Mouse (Mus musculus) layer of hippocampus, postnatal 25 days (tissue): ENCODE results near the gene Dis3. TPM values are rescaled to one million over a fixed set of nuclear protein-coding genes. Genes with fewer than 3 reads are reported as not detected.

ENCODE experiments used
- DNase-seq, 2 experiments: peaks; one replicate each; pipeline ENCODE4 v3.0.0; 2022; ENCODE audit warnings: mixed read lengths in 2 of 2, low spot score in 1 of 2; ENCODE audit errors: extremely low spot score in 1 of 2
- total RNA-seq, 2 experiments: library from RNA; stranded (reverse); gene quantifications; 2 replicates each; pipeline ENCODE4 v1.2.3; 2021

Gene Dis3
- 10 to 100 TPM; 15.9 to 17.7 TPM for total RNA-seq

DNA sequence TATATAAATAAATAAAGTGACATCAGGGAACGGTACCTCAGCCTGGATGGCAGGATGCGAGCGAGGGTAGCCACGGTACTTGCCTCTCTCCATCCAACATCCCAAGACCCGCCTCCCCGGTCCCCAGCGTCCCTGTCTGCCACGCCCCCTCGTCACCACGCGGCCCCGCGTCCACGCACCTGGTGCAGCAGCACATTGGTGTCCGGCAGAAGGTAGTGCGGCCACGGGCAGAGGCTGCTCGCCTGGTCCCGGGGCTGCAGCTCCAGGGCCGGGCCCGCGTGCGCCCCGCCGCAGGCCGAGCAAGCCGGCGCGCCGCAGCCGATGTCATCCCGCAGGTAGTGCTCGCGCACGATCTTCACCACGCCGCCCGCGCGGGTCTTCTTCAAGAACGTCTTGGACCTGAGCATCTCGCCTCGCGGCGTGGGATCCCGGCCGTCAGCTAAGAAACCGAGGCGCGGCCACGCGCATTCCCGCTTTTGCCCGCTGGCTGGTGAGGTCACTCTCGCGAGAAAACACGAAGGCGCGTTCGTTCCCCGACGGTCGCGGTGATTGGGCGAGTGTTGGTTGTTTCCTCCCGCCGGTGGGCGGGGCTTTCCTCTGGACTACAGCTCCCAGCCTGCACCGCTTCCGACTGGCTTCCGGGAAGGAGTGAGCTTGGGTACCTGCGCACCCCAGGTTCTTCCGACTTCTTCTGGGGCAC, at the start of gene Dis3, which contains the start of gene Pibf1:
Gene Dis3 (minus strand): TSS at position 504 of the 700 bp plus-strand sequence.
Gene Pibf1 (plus strand): TSS at position 158 of the 700 bp plus-strand sequence.
- peak; percentile 96 to 97 for DNase-seq

DNA sequence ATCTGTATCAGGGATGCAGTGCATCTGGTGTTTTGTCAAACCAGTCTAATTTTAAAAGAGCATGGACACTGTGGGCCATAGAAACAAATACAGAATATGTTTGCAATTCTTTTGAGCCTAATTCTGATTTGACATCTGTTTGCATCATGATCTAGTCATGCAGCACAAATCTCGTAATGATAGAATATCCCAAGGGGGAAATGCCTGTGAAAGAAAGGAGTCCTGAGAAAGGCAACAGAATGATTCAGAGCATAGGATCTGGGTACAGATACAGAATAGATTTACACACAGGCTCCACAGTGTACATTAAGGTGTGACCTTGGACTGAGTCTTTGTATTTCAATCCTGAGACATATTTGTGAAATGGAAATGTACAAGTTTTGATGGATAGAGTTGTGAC, 47.3 kb upstream of the Dis3 start:
- DNase-seq = no peak

DNA sequence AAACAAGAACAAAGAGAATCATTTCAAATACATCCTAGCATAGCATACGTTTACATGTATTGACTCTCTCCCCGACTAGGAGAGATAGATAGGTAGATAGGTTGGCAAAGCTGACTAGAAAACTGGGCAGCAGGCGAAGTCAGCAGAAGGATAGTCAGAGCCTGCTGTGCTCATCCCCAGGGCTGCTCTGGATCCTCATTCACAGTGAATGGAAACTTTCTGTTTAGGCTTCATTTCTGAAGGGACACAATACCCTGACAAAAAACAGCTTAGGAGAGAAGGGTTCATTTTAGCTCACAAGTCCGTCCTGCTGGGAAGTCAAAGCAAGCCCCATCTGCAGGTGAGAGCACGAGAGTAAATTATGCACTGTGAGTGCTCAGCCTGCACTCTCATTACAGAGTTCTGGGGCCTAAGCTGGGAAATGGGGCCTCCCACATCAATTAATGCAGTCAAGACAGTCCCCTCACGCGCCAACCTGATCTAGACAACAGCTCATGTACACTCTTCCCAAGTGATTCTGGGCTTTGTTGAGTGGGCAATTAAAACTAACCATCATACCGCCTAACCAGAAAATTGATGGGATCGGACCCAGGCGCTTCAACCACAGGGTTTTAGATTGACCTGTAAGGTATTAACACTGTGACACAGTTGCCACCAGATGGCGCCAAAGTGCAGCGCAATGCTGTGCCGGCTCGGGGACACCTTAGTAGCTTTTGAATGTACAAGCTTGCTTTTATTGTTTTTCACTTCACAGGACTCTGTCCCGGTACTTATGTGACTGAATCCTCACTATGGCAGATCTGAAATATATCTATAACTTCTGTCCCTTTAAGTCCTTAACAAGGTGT, 42.4 kb upstream of the Dis3 start:
- peak; percentile 71 to 96 for DNase-seq

DNA sequence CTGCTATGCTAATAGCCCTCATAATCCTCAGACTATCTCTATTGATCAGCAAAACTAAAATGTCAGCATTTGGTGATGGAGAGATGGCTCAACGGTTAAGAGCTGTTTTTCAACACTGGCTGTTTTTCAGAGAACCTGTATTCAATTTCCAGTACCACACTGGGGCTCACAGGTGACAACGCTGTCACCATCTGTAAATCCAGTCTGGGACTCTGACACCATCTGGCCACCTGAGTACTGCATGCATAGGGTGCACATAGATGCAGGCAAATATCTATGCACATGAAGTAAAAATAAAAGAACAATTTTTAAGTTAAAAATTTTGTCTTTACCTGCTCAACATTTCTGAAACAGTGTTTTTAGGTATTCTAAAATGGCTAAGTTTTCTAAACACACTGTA, 40.5 kb upstream of the Dis3 start:
- no peak for DNase-seq

DNA sequence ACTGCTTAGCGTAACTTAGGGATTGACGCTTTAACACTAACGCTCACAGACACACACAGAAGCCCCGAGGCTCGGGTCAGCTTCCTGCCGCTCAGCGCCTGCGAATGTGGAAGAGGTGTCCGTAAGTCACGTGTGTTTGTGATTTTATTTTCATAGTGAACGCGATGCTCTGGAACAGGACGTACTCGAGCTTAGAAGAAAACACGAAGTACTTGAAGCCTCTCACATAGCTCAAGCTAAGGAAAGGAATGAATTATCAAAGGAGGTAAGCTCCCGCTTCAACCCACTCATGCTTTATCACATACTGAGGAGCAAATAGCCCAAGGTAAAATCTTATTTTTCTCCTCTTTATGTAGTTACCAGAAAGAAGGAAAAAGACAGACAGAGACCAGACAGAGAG, 36.7 kb upstream of the Dis3 start:
- DNase-seq = no peak

DNA sequence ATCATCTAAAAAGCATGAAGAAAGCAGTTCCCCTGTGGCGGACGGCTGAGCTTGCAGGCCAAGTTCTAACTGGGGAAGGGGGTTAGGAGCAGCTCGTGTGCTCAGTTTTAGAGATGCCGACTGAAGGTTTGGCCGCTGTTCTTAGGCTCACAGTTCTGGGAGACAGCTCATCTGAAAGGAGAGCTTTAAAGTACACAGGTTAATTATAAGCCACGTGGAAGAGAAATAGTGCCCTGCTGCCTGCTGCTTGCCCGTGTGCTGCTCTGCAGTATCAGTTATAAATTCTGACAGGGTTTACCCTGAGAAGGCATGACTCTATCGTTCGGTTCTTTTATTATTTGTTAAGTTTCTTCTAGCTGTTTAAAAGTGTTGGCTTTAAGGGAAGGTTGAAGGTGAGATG, 36.2 kb upstream of the Dis3 start:
- DNase-seq = no peak

DNA sequence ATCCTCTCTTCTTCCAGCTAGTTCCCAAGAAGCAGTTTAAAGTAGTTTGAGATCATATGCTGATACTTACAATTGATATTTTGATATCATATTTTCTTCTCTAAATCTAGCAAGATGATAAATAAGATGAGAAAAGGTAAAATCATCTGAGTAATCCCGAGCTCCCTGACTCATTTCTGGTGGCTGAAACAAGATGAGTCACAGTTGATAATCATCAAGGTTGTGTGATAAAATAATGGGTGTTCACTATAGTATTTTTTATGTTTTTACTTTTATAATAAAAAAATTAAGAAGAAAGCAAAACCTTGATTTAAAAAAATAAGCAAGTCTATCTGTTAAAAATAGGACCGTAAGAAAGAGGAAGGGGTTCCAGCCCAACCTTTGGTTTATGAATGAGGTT, 34.5 kb upstream of the Dis3 start:
- no peak for DNase-seq

DNA sequence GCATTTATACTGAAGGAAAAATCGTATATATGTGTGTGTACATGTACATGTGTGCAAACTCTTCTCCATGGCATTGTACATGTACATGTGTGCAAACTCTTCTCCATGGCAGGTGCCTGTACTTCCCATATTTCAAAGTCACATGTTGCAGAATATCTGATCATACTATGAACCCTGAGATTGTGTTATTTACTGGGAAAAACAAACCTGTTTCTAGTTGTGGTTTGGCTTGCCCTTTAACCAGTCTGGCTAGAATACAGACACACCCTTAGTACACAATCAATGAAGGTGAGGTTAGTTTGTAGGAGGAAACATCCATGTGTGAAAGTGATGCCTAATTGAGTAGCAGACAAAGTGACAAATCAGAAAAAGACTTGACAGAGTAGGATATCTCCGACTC, 29.5 kb upstream of the Dis3 start:
- DNase-seq = no peak

DNA sequence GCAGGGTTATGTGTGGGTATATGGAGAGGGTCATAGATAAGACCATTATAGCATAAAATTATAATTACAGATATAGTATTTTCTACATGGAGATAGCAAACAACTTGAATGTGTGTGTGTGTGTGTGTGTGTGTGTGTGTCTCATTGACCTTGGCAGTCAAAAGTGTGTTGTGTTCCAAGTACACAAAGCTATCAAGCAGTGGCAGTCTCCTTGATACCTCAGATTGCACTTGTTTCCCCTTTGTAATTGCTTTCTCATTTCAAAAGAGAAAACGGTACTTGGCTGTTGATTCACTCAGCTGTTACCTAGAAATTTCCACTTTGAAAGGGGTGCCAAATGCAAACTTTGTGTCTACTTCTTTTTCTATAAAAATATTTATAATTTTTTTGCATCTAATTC, 27.9 kb upstream of the Dis3 start:
- DNase-seq = no peak

DNA sequence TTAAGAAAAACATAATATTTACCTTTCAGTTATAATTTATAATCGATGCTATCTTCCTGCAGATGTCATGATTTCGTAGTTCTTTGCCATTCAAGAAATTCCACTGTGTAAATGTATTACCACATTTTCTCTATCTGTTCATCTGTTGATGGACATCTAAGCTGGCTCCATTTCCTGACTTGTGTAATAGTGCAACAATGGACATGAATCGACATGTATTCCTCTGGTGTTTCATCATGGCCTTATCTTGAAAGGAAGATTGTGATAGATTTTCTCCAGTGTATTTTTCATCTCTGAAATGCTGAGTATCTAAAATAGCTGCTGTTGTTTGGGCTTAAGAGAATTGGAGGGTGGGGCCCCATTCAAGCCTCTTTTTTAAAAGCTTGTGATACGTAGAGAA, 27.1 kb upstream of the Dis3 start:
- no peak for DNase-seq

DNA sequence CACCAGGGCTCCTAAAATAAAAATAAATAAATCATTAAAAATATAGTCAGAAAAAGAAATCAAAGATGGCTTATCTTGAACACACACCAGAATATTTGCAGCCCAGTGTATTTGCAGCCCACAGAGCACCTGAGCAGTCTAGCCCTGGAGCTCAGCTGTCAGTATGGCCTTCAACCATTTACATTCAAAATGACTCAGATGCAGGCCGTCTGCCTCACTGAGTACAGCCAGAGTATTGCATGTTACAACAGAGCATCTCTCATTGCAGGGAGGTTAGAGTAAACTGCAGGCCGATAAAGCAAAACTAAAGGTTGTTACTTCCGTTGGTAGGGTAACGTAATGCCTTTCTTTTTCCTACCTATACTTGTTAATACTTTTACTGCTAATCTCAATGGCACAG, 24.5 kb upstream of the Dis3 start:
- no peak for DNase-seq

DNA sequence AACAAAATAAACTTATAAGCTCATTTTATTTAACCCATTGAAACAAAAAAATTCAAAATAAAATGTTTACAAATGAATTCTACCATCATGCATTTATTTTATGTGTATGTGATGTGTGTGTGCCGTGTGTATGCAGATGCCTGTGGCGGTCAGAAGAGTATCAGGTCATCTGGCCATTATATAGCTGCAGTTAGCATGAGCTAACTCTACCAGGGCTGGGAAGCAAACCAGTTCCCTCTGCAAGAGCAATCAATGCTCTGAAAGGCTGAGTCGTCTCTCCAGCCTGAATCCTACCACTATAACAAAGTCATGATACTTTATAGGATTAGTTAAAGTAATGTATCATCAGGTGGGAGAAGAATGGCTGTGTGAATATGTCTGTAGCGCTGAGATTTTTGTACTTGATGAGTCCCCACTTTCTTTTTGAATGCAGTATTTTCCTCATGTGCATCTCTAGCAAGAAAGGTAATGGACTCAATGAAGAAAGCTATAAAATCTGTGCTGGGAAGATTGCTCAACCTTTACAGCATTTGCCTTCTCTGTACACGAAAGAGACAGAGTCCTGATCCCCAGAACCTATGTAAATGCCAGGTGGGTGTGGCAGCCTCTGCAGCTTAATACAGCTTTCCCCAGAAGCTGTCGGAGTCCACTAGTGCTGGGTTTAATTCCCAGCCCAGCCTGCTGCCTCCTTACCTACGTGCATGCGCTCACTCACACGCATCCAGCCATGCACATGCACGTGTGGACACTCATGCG, 22.2 kb upstream of the Dis3 start:
- DNase-seq = no peak

DNA sequence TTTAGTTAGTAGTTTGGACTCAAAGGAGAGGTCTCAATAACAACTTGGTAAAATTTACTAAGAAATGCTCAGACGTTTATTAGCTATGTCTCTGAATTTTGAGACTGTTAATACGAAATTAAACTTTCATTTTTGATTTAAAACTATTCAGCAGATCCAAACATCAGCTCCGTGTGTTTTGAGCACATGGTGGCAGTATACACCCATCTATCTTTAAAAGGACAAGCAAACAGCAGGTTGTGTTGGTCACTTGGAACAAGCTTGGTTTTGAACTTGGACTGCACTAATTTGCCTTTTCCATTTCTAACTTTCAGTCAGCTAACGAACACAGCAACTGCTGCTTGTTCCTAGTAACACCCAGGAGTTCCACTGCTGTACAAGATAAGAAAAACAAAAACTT, 18.0 kb upstream of the Dis3 start:
- no peak for DNase-seq

DNA sequence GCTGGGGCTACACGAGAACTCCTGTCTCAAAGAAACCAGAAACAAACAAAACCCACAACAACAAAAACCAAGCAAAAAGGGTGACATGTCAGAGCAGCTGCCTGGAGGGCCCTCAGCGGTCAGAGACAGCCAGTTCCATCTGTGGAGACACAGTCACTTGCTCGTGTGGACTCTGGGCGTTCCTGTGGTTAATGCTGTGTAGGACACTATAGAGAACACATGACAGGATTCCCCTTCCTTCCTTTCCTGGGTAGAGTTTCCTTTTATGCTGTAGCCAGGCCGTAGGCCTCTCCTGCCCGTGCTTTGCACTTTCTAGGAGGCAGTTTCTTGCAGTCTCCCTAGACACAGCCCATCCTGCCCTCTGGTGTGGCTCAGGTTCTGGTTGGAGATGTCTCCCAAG, 9.2 kb upstream of the Dis3 start:
- no peak for DNase-seq

DNA sequence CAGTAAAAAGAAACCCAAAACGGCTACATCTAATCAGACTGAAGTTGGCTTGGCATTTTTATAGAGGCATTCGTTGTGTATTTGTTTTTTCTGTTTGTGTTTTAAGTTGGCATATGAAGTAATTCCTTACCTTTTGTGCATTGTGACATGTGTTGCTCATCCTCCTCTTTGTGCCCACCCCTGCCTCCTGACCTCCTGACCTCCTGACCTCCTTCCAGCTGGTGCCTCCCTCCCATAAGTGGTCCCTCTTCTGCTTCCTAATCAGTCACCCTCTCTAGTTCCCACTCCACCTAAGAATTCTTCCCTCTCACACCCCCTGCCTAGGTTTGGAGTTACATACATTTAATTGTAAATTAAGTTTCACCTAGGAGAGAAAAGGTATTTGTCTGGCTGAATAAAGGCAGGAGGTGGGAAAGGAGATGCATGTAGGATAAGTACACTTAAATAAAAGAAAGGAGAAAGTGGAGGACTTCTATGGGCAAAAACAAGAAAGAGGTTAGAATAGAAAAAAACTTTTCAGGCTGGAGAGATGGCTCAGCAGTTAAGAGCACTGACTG, 8.1 kb upstream of the Dis3 start:
- no peak for DNase-seq

DNA sequence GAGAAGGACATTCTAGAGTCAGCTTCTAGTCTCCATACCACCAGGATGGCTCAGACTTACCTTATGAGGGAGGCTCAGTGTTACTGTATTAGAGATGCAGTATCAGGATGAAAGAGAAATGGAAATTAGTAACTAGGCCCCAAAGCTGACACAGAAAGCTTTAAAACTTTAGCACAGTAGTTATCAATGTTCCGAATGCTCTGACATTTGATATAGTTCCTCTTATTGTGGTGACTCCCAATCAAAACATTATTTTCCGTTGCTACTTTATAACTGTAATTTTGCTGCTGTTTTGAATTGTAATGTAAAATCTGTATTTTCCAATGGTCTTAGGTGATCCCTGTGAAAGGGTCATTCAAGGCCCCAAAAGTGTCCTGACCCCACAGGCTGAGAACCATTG, 7.1 kb upstream of the Dis3 start:
- DNase-seq = no peak

DNA sequence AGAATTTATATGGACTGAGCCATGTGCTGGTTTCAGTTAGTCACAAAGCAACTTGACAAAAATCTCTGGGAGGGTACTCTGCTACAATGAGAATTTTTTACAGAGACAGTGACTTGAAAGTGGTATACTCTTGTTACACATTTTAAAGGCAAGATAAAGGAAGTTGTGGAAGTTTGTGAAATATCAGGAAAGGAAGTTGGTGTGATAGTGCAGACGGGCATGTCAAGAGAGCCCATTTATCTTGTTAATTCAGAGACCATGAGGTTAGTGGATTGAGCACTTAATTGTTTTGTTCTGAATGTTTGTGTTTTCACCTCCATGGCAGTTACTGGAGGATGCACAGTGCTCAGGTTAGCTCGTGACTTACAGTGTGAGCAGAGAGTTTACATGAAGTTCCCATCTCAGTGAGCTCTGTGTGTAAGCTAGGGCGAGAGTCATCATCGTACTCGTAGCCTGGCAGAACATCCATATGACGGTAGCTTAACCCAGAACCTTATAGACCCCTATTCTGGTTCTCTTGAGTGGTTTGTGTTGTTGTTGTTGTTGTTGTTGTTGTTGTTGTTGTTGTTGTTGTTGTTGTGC, 5.1 kb upstream of the Dis3 start:
- no peak for DNase-seq

DNA sequence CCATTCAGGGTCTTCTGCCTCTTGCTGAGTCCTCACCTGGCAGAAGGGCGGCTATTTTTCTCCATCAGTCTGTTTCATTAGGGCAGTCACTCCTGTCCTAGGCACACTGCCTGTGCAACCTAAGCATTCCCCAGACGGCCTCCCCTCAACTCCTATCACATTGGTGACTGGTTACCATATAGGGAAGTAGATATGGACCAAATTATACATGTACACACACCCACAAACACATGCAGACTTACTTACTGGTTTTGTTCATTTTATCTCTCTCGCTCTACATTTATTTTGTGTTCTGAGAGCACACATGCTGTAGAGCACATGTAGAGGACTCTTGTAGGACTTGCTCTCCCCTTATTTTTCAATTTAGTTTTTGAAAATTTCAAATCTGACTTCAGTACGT, 3.5 kb upstream of the Dis3 start:
- no peak for DNase-seq

DNA sequence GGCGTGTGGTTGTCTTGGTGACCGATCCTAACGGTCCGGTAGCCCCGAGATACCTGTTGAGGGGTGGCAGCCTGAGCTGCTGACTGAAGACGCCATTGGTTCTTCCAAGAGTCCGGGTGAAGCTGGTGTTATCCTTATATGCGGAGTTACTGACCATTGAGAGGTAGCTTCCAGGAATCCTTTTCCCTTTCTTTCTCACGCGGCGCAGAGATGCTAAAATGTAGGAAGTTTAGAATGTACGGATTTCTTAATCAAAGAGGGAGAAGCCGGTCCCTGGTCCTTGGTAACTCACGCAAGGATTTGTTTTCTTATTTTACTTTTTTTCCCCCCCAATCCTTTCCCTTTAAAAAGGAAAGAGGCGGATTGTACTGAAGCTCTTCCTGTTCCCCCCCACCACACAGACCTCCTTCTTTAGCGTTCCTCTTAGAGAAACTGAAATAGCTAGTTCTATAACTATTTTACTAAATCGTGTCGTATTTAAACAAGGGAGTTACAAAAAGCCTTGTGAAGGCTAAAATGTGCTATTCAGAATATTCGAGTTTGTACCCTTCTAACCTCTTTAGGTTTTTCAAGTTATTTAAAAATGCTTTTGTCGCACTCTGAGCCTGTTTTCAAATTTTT, 507 bp upstream of the Dis3 start:
- DNase-seq = no peak

DNA sequence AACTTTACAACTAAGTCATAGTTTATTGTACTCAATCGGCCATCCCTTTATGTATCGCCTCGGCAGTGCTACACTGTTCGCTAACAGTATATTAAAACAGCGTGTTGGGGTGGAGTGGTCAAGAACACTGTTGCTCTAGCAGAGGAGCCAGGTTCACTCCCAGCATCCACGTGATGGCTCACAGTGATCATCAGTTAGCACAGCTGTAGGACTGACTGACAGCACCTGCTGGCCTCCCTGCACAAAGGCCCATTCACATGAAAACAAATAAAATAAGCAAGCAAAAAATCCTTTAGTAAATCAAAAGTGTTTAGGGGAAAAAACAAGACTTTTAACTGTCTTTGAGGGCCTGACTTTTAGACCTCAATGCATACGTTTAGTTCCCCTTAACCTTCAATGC, 10.6 kb downstream of the Dis3 start:
- DNase-seq = no peak
